Comparison of ENCODE assay signal across 30 mouse cellular contexts in the genomic region with DNA sequence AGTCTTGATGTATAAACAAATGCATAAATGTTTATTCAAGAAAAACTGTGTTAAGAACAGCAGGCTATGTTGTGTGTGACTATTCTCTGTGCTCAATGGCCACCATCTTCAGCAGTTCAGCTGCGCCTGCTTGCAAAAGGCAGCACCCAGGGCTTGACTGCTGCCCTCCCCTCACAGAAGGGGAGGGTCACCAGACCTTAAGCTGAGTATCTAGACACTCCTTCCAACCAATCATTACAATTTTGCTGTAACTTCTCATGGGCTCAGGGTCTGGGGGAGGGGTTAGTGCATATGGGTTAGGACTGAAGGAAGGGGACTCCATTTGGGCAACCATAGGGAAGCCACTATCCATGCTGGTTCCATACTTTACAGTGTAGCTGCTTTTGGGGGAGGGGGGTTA. TPM values are rescaled to one million over a fixed set of nuclear protein-coding genes. Genes with fewer than 3 reads are reported as not detected.
DNase-seq lines count a peak whose midpoint lies in the region; ATAC-seq and TF ChIP-seq lines count a peak whose summit lies in the region.
"Had no signal": no experiment of that assay in that cellular context is flagged by ENCODE, and none has a peak within 500 bp of the region (broad histone marks: within the 10 kb centered on the region; RNA-seq: fewer than 3 reads in every experiment).

No protein-coding gene starts in this region.

- no peak for TF ChIP-seq POLR2A in lung, adult 2 months (IDR thresholded peaks at IDR 0.05; ENCODE audit: borderline replicate concordance, extremely low read depth, low read depth, low read length)

- H3K9me3 ChIP-seq in intestine, embryonic 14.5 days (ENCODE audit: control insufficient read depth, low read length) = no peaks in the 10 kb centered on the region
- H3K9me3 ChIP-seq in intestine, postnatal 0 days (ENCODE audit: control insufficient read depth) = no peaks in the 10 kb centered on the region
- H3K9me3 ChIP-seq in lung, embryonic 16.5 days (ENCODE audit: control insufficient read depth, low read length) = no peaks in the 10 kb centered on the region
- H3K9me3 ChIP-seq in intestine, embryonic 15.5 days = no peaks in the 10 kb centered on the region
- H3K9me3 ChIP-seq in intestine, embryonic 16.5 days (ENCODE audit: control insufficient read depth, low read length) = no peaks in the 10 kb centered on the region
- H3K9me3 ChIP-seq: embryonic facial prominence, embryonic 10.5 days; embryonic facial prominence, embryonic 13.5 days; forebrain, embryonic 13.5 days; heart, embryonic 12.5 days; heart, embryonic 15.5 days had no signal

- ATAC-seq in intestine, embryonic 14.5 days (replicated peaks; ENCODE audit: low FRiP score, low TSS enrichment, low read depth) = no peak
- no peak for ATAC-seq in intestine, postnatal 0 days
- peak; percentile 80 for ATAC-seq in lung, embryonic 16.5 days (ENCODE audit: low read depth)
- ATAC-seq in intestine, embryonic 15.5 days = no peak
- peak; percentile 56 for ATAC-seq in intestine, embryonic 16.5 days
- ATAC-seq: CD4-positive, CD25-positive, alpha-beta regulatory T cell, adult 4 months; forebrain, embryonic 13.5 days; forebrain, embryonic 16.5 days; hindbrain, postnatal 0 days had no signal

- no peak for DNase-seq in intestine, embryonic 14.5 days (ENCODE audit: low spot score)
- DNase-seq in lung, adult 2 months = no peak
- DNase-seq in layer of hippocampus, adult 9-10 months (ENCODE audit: low spot score) = no peak
- DNase-seq: adrenal gland, adult 2 months; adrenal gland, postnatal 14 days; cerebellum, adult 11-12 months; cerebellum, adult 8-10 months; cerebellum, postnatal 10 days; cerebellum, postnatal 36 days; embryo, embryonic 11 days; gastrocnemius, adult 2 months; gastrocnemius, postnatal 14 days; heart, adult 18-20 months; heart, postnatal 10 days; heart, postnatal 4 days had no signal

- no peaks in the 10 kb centered on the region for H3K27me3 ChIP-seq in intestine, embryonic 14.5 days (replicated peaks; ENCODE audit: control insufficient read depth, insufficient read depth, low read length)
- no peaks in the 10 kb centered on the region for H3K27me3 ChIP-seq in intestine, postnatal 0 days (replicated peaks; ENCODE audit: control insufficient read depth, insufficient read depth, low read length)
- H3K27me3 ChIP-seq in lung, embryonic 16.5 days (ENCODE audit: control insufficient read depth, insufficient read depth, low read depth, low read length) = no peaks in the 10 kb centered on the region
- no peaks in the 10 kb centered on the region for H3K27me3 ChIP-seq in intestine, embryonic 15.5 days (replicated peaks)
- H3K27me3 ChIP-seq in intestine, embryonic 16.5 days (replicated peaks; ENCODE audit: control insufficient read depth, insufficient read depth, low read length) = no peaks in the 10 kb centered on the region
- H3K27me3 ChIP-seq: embryonic facial prominence, embryonic 13.5 days; forebrain, embryonic 13.5 days; heart, embryonic 12.5 days; heart, embryonic 15.5 days had no signal

- TF ChIP-seq CTCF in intestine, postnatal 0 days (IDR thresholded peaks at IDR 0.05; ENCODE audit: low read depth) = no peak
- TF ChIP-seq CTCF in lung, adult 2 months (IDR thresholded peaks at IDR 0.05; ENCODE audit: insufficient read depth, low read length) = no peak

- 70% methylated on average over 1 of the region's 1 CpGs for WGBS in intestine, embryonic 14.5 days
- 88% methylated on average over 1 of the region's 1 CpGs for WGBS in intestine, postnatal 0 days
- WGBS in lung, embryonic 16.5 days = 70% methylated on average over 1 of the region's 1 CpGs
- WGBS in lung, adult 2 months = 94% methylated on average over 1 of the region's 1 CpGs
- WGBS in intestine, embryonic 15.5 days = 62% methylated on average over 1 of the region's 1 CpGs
- WGBS in intestine, embryonic 16.5 days = 70% methylated on average over 1 of the region's 1 CpGs

- H3K4me2 ChIP-seq in intestine, embryonic 14.5 days (ENCODE audit: low read length) = no peak overlapping the region
- H3K4me2 ChIP-seq in intestine, postnatal 0 days (replicated peaks; ENCODE audit: low read depth) = no peak overlapping the region
- H3K4me2 ChIP-seq in lung, embryonic 16.5 days (ENCODE audit: low read depth, low read length) = no peak overlapping the region
- H3K4me2 ChIP-seq in intestine, embryonic 15.5 days (replicated peaks) = no peak overlapping the region
- no peak overlapping the region for H3K4me2 ChIP-seq in intestine, embryonic 16.5 days (ENCODE audit: low read depth, low read length)
- H3K4me2 ChIP-seq: embryonic facial prominence, embryonic 13.5 days; forebrain, embryonic 13.5 days; heart, embryonic 12.5 days; heart, embryonic 15.5 days; hindbrain, embryonic 14.5 days had no signal

- peak overlapping the region; percentile 29; the same call in 1 of the 2 replicates for H3K27ac ChIP-seq in intestine, embryonic 14.5 days (ENCODE audit: low read depth)
- no peak overlapping the region for H3K27ac ChIP-seq in intestine, postnatal 0 days (ENCODE audit: low read depth, low read length)
- H3K27ac ChIP-seq in lung, embryonic 16.5 days (ENCODE audit: low read length) = peak overlapping the region; percentile 74
- H3K27ac ChIP-seq in intestine, embryonic 15.5 days = 0 out of 2 replicates have a peak overlapping the region, but pooled peaks have one; percentile 15
- 0 out of 2 replicates have a peak overlapping the region, but pooled peaks have one; percentile 32 for H3K27ac ChIP-seq in intestine, embryonic 16.5 days (ENCODE audit: low read length)
- H3K27ac ChIP-seq: embryonic facial prominence, embryonic 10.5 days; embryonic facial prominence, embryonic 13.5 days; forebrain, embryonic 13.5 days; gastrocnemius, adult 2 months; heart, embryonic 15.5 days; hindbrain, embryonic 14.5 days; hindbrain, postnatal 0 days had no signal

- H3K4me1 ChIP-seq in intestine, embryonic 14.5 days (replicated peaks; ENCODE audit: control insufficient read depth, insufficient read depth, low read length) = no peaks in the 10 kb centered on the region; the same call in 1 of the 2 replicates
- no peaks in the 10 kb centered on the region for H3K4me1 ChIP-seq in intestine, postnatal 0 days (replicated peaks; ENCODE audit: control insufficient read depth, insufficient read depth, low read length)
- peaks cover 4% of the 10 kb centered on the region; the same call in 1 of the 2 replicates for H3K4me1 ChIP-seq in lung, embryonic 16.5 days (replicated peaks; ENCODE audit: control insufficient read depth, insufficient read depth, low read length)
- H3K4me1 ChIP-seq in lung, adult 2 months (ENCODE audit: control insufficient read depth, insufficient read depth, low read length) = no peaks in the 10 kb centered on the region
- H3K4me1 ChIP-seq in intestine, embryonic 15.5 days (replicated peaks) = 0 out of 2 replicates have a peak, but pooled peaks cover 2% of the 10 kb centered on the region
- no peaks in the 10 kb centered on the region for H3K4me1 ChIP-seq in intestine, embryonic 16.5 days (ENCODE audit: control insufficient read depth, insufficient read depth, low read length)
- H3K4me1 ChIP-seq: forebrain, embryonic 13.5 days; heart, embryonic 12.5 days had no signal

- no peak overlapping the region for H3K4me3 ChIP-seq in intestine, embryonic 14.5 days (ENCODE audit: low read depth, low read length)
- no peak overlapping the region for H3K4me3 ChIP-seq in intestine, postnatal 0 days (ENCODE audit: low read depth, low read length)
- no peak overlapping the region for H3K4me3 ChIP-seq in lung, embryonic 16.5 days (ENCODE audit: low read length)
- H3K4me3 ChIP-seq in lung, adult 2 months (replicated peaks; ENCODE audit: extremely low read depth, low read depth, low read length) = no peak overlapping the region
- no peak overlapping the region for H3K4me3 ChIP-seq in intestine, embryonic 15.5 days (replicated peaks)
- H3K4me3 ChIP-seq in intestine, embryonic 16.5 days (ENCODE audit: low read length) = no peak overlapping the region
- H3K4me3 ChIP-seq: embryonic facial prominence, embryonic 10.5 days; embryonic facial prominence, embryonic 13.5 days; erythroblast, embryonic 14.5 days; forebrain, embryonic 13.5 days; gastrocnemius, adult 2 months; heart, embryonic 12.5 days; heart, embryonic 15.5 days had no signal

- no peak overlapping the region for H3K9ac ChIP-seq in intestine, embryonic 14.5 days (ENCODE audit: low read length)
- H3K9ac ChIP-seq in intestine, postnatal 0 days (ENCODE audit: low read depth, low read length) = no peak overlapping the region
- no peak overlapping the region for H3K9ac ChIP-seq in lung, embryonic 16.5 days (ENCODE audit: low read length)
- no peak overlapping the region for H3K9ac ChIP-seq in intestine, embryonic 15.5 days
- H3K9ac ChIP-seq in intestine, embryonic 16.5 days (ENCODE audit: low read depth, low read length) = no peak overlapping the region
- H3K9ac ChIP-seq: embryonic facial prominence, embryonic 13.5 days; forebrain, embryonic 13.5 days; heart, embryonic 12.5 days; heart, embryonic 15.5 days; hindbrain, embryonic 14.5 days had no signal

- H3K36me3 ChIP-seq in intestine, embryonic 14.5 days (ENCODE audit: control insufficient read depth, insufficient read depth, low read length) = 0 out of 2 replicates have a peak, but pooled peaks cover 7% of the 10 kb centered on the region
- peaks cover 3% of the 10 kb centered on the region; the same call in 1 of the 2 replicates for H3K36me3 ChIP-seq in intestine, postnatal 0 days (ENCODE audit: control insufficient read depth, insufficient read depth)
- H3K36me3 ChIP-seq in lung, embryonic 16.5 days (ENCODE audit: control insufficient read depth, insufficient read depth, low read length) = no peaks in the 10 kb centered on the region
- no peaks in the 10 kb centered on the region for H3K36me3 ChIP-seq in intestine, embryonic 15.5 days
- no peaks in the 10 kb centered on the region for H3K36me3 ChIP-seq in intestine, embryonic 16.5 days (ENCODE audit: control insufficient read depth, insufficient read depth, low read length)
- H3K36me3 ChIP-seq: embryonic facial prominence, embryonic 10.5 days; embryonic facial prominence, embryonic 13.5 days had no signal

RNA-seq across cellular contexts. Expression of a gene that starts 24.3 kb away (rescaled TPM):
- 20.4 and 21.0 TPM in 2 replicates for polyA plus RNA-seq in intestine, embryonic 14.5 days (2014; fragmentation: Nextera tagmentation; extraction: Ambion mirVana)
- polyA plus RNA-seq in intestine, postnatal 0 days (2015; fragmentation: Nextera tagmentation; extraction: Ambion mirVana) = 10.6 and 10.7 TPM in 2 replicates
- polyA plus RNA-seq in lung, embryonic 16.5 days (2015; fragmentation: Nextera tagmentation; extraction: Ambion mirVana) = 16.9 and 17.6 TPM in 2 replicates
- 10.8 and 13.6 TPM in 2 replicates for polyA plus RNA-seq in lung, adult 2 months (2012; rRNA removed)
- polyA plus RNA-seq in intestine, embryonic 15.5 days (2015; fragmentation: Nextera tagmentation; extraction: Ambion mirVana) = 16.9 and 20.2 TPM in 2 replicates
- 17.2 and 18.6 TPM in 2 replicates for polyA plus RNA-seq in intestine, embryonic 16.5 days (2015; fragmentation: Nextera tagmentation; extraction: Ambion mirVana)

RNA-seq across cellular contexts. Expression of a gene that starts 25.0 kb away (rescaled TPM):
- polyA plus RNA-seq in intestine, embryonic 14.5 days (2014; fragmentation: Nextera tagmentation; extraction: Ambion mirVana) = 0.03 and 0.04 TPM in 2 replicates
- not detected in 2 replicates for polyA plus RNA-seq in intestine, postnatal 0 days (2015; fragmentation: Nextera tagmentation; extraction: Ambion mirVana)
- 0.51 and 0.74 TPM in 2 replicates for polyA plus RNA-seq in lung, embryonic 16.5 days (2015; fragmentation: Nextera tagmentation; extraction: Ambion mirVana)
- polyA plus RNA-seq in lung, adult 2 months (2012; rRNA removed) = 0.38 and 0.56 TPM in 2 replicates
- polyA plus RNA-seq in intestine, embryonic 15.5 days (2015; fragmentation: Nextera tagmentation; extraction: Ambion mirVana) = 0.03 TPM in 1 of 2 replicates, not detected in the other
- polyA plus RNA-seq in intestine, embryonic 16.5 days (2015; fragmentation: Nextera tagmentation; extraction: Ambion mirVana) = 0.02 and 0.04 TPM in 2 replicates
- polyA plus RNA-seq: adrenal gland, adult 2 months; C2C12; CD4-positive, CD25-positive, alpha-beta regulatory T cell, adult 4 months; erythroblast, embryonic 14.5 days had no signal

Comparison
In these comparisons a context has a peak if more than half of its experiments do, and no peak if none do; other contexts are left out.
1. ATAC-seq: peak in lung, embryonic 16.5 days (single experiment) and intestine, embryonic 16.5 days (single experiment); none in intestine, embryonic 14.5 days (single experiment), intestine, postnatal 0 days (single experiment) and intestine, embryonic 15.5 days (single experiment).